Mouse (Mus musculus): ENCODE measurements around the gene Klf7. TPM values are rescaled to one million over a fixed set of nuclear protein-coding genes. Genes with fewer than 3 reads are reported as not detected.

The Klf7 gene
- polyA plus RNA-seq, 1 experiment: 3.9 TPM

- TF ChIP-seq MYOG (IDR thresholded peaks at IDR 0.05; ENCODE audit: control insufficient read depth in 1 of 3, insufficient read depth in 1 of 3, insufficient read length in 2 of 3, low read depth in 2 of 3): no peak
- peak in 1 of 3 experiments; percentile 33 for TF ChIP-seq MYOD1 (IDR thresholded peaks at IDR 0.05; ENCODE audit: control insufficient read depth in 1 of 3, insufficient read length in 2 of 3, low read depth in 2 of 3)
- no peak overlapping the region for H3ac ChIP-seq (ENCODE audit: control insufficient read depth, insufficient read length)
- H3K27me3 ChIP-seq (ENCODE audit: control insufficient read depth, insufficient read depth, insufficient read length): no peaks in the 10 kb centered on the region
- no peaks in the 10 kb centered on the region for H3K36me3 ChIP-seq (ENCODE audit: control insufficient read depth, insufficient read depth)
- H3K79me2 ChIP-seq (ENCODE audit: control insufficient read depth, insufficient read depth): peaks cover 98% of the 10 kb centered on the region
- peak overlapping the region; percentile 47 for H3K4me2 ChIP-seq (ENCODE audit: low read depth)
- H3K4me3 ChIP-seq: no peak overlapping the region
Measured at GRCm38 (mm10) chr1:64087657-64088603, 34.2 kb downstream of the Klf7 start.

DNA sequence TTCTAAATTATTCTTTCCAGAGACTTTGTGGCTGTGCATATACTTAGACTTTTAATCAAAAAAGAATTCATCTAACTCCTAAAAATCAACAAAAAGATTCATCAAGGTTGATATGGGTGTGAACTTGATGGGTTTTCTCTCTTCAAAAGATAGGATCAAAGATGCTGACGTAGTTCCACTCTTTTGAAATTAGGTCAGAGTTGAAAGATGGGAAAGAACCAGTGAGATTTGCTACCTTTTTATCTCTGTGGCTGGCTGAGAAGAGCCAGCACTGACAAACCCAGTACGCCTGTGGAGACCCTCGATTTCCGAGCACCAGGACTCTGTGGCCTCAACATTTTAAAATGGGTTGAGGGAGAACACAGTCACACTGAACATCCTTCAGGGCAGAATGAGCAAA is 36.2 kb downstream of the Klf7 start:
- no peak overlapping the region for H3K4me2 ChIP-seq (ENCODE audit: low read depth)
- no peaks in the 10 kb centered on the region for H3K36me3 ChIP-seq (ENCODE audit: control insufficient read depth, insufficient read depth)
- no peak overlapping the region for H3K4me3 ChIP-seq
- TF ChIP-seq CEBPB (IDR thresholded peaks at IDR 0.05; ENCODE audit: insufficient read depth, poor library complexity, severe bottlenecking): no peak
- no peaks in the 10 kb centered on the region for H3K27me3 ChIP-seq (ENCODE audit: control insufficient read depth, insufficient read depth, insufficient read length)
- no peak overlapping the region for H3ac ChIP-seq (ENCODE audit: control insufficient read depth, insufficient read length)
- H3K79me2 ChIP-seq (ENCODE audit: control insufficient read depth, insufficient read depth): peaks cover 98% of the 10 kb centered on the region

GRCm38 (mm10) chr1:64085361-64085760 is 36.7 kb downstream of the Klf7 start:
- H3K79me2 ChIP-seq (ENCODE audit: control insufficient read depth, insufficient read depth): peaks cover 98% of the 10 kb centered on the region
- no peak for TF ChIP-seq MYOG (IDR thresholded peaks at IDR 0.05; ENCODE audit: control insufficient read depth in 1 of 3, insufficient read depth in 1 of 3, insufficient read length in 2 of 3, low read depth in 2 of 3)
- TF ChIP-seq CEBPB (IDR thresholded peaks at IDR 0.05; ENCODE audit: insufficient read depth, poor library complexity, severe bottlenecking): no peak
- no peak for TF ChIP-seq POLR2A (IDR thresholded peaks at IDR 0.05; ENCODE audit: insufficient read length, low read depth)
- no peak for TF ChIP-seq REST (IDR thresholded peaks at IDR 0.05; ENCODE audit: insufficient read depth, insufficient read length)
- TF ChIP-seq MAX (IDR thresholded peaks at IDR 0.05; ENCODE audit: low read depth): no peak
- TF ChIP-seq TCF3 (IDR thresholded peaks at IDR 0.05; ENCODE audit: insufficient read length, low read depth): no peak
- TF ChIP-seq TCF12 (IDR thresholded peaks at IDR 0.05; ENCODE audit: insufficient read depth, poor library complexity, severe bottlenecking): no peak
- TF ChIP-seq E2F4 (IDR thresholded peaks at IDR 0.05; ENCODE audit: insufficient read depth): no peak
- TF ChIP-seq POLR2AphosphoS2 (IDR thresholded peaks at IDR 0.05; ENCODE audit: insufficient read length, low read depth): no peak
- TF ChIP-seq USF1 (IDR thresholded peaks at IDR 0.05; ENCODE audit: low read depth): no peak
- no peak overlapping the region for H3ac ChIP-seq (ENCODE audit: control insufficient read depth, insufficient read length)
- no peak overlapping the region for H3K4me2 ChIP-seq (ENCODE audit: low read depth)
- H3K4me3 ChIP-seq: no peak overlapping the region
- no peaks in the 10 kb centered on the region for H3K27me3 ChIP-seq (ENCODE audit: control insufficient read depth, insufficient read depth, insufficient read length)
- no peaks in the 10 kb centered on the region for H3K36me3 ChIP-seq (ENCODE audit: control insufficient read depth, insufficient read depth)

- no peak overlapping the region for H3K4me3 ChIP-seq
- H3K79me2 ChIP-seq (ENCODE audit: control insufficient read depth, insufficient read depth): peaks cover 98% of the 10 kb centered on the region
- H3ac ChIP-seq (ENCODE audit: control insufficient read depth, insufficient read length): no peak overlapping the region
- TF ChIP-seq TCF3 (IDR thresholded peaks at IDR 0.05; ENCODE audit: insufficient read length, low read depth) (no peak), MAX (IDR thresholded peaks at IDR 0.05; ENCODE audit: low read depth) (no peak), USF1 (IDR thresholded peaks at IDR 0.05; ENCODE audit: low read depth) (no peak), TCF12 (IDR thresholded peaks at IDR 0.05; ENCODE audit: insufficient read depth, poor library complexity, severe bottlenecking) (no peak), MYOD1 (IDR thresholded peaks at IDR 0.05; ENCODE audit: control insufficient read depth in 1 of 3, insufficient read length in 2 of 3, low read depth in 2 of 3) (no peak)
- H3K4me2 ChIP-seq (ENCODE audit: low read depth): no peak overlapping the region
- H3K36me3 ChIP-seq (ENCODE audit: control insufficient read depth, insufficient read depth): peaks cover 1% of the 10 kb centered on the region
- no peaks in the 10 kb centered on the region for H3K27me3 ChIP-seq (ENCODE audit: control insufficient read depth, insufficient read depth, insufficient read length)
Measured at GRCm38 (mm10) chr1:64084706-64085105, 37.4 kb downstream of the Klf7 start.

GRCm38 (mm10) chr1:64081791-64082190 is 40.3 kb downstream of the Klf7 start:
- TF ChIP-seq TCF12 (IDR thresholded peaks at IDR 0.05; ENCODE audit: insufficient read depth, poor library complexity, severe bottlenecking) (no peak), E2F4 (IDR thresholded peaks at IDR 0.05; ENCODE audit: insufficient read depth) (no peak), TCF3 (IDR thresholded peaks at IDR 0.05; ENCODE audit: insufficient read length, low read depth) (no peak), MYOD1 (IDR thresholded peaks at IDR 0.05; ENCODE audit: control insufficient read depth in 1 of 3, insufficient read length in 2 of 3, low read depth in 2 of 3) (no peak), POLR2AphosphoS2 (IDR thresholded peaks at IDR 0.05; ENCODE audit: insufficient read length, low read depth) (no peak), CEBPB (IDR thresholded peaks at IDR 0.05; ENCODE audit: insufficient read depth, poor library complexity, severe bottlenecking) (no peak), USF1 (IDR thresholded peaks at IDR 0.05; ENCODE audit: low read depth) (no peak), MYOG (IDR thresholded peaks at IDR 0.05; ENCODE audit: control insufficient read depth in 1 of 3, insufficient read depth in 1 of 3, insufficient read length in 2 of 3, low read depth in 2 of 3) (no peak), MAX (IDR thresholded peaks at IDR 0.05; ENCODE audit: low read depth) (no peak), REST (IDR thresholded peaks at IDR 0.05; ENCODE audit: insufficient read depth, insufficient read length) (no peak), SRF (IDR thresholded peaks at IDR 0.05; ENCODE audit: control insufficient read depth, insufficient read length, low read depth) (no peak), POLR2A (IDR thresholded peaks at IDR 0.05; ENCODE audit: insufficient read length, low read depth) (no peak)

More at GRCm38 (mm10) chr1:64081791-64082190, 40.3 kb downstream of the Klf7 start:
- H3K4me3 ChIP-seq: no peak overlapping the region
- no peak overlapping the region for H3K4me2 ChIP-seq (ENCODE audit: low read depth)
- H3K36me3 ChIP-seq (ENCODE audit: control insufficient read depth, insufficient read depth): peaks cover 26% of the 10 kb centered on the region
- no peak overlapping the region for H3ac ChIP-seq (ENCODE audit: control insufficient read depth, insufficient read length)
- H3K79me2 ChIP-seq (ENCODE audit: control insufficient read depth, insufficient read depth): peaks cover 83% of the 10 kb centered on the region
- no peaks in the 10 kb centered on the region for H3K27me3 ChIP-seq (ENCODE audit: control insufficient read depth, insufficient read depth, insufficient read length)
